13 mouse cellular contexts compared by ENCODE assay signal in the genomic region with DNA sequence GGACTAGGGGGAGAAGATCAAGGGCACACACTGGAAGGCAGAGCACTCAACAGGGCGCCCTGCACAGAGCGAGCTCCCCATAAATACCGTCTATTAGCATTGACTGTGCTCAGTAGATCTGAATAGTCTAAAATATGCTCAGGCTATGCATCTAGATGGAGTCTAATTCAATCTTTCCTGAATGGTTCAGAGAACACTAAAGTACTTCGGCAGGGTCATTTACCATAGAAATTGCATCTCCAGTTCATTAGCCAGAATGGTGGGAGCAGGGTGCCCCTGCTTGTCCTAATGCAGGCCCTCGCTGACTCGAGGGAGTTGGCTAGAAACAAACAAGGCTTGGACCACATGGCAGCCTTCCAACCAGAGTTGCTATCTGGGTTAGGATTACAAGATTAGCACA.
DNase-seq lines count a peak whose midpoint lies in the region; ATAC-seq and TF ChIP-seq lines count a peak whose summit lies in the region.
"Had no signal": no experiment of that assay in that cellular context is flagged by ENCODE, and none has a peak within 500 bp of the region (broad histone marks: within the 10 kb centered on the region; RNA-seq: fewer than 3 reads in every experiment).

No protein-coding gene starts in this region.

- H3K4me1 ChIP-seq in embryonic facial prominence, embryonic 14.5 days (ENCODE audit: control insufficient read depth, insufficient read depth, low read length): no peaks in the 10 kb centered on the region
- no peaks in the 10 kb centered on the region for H3K4me1 ChIP-seq in embryonic facial prominence, embryonic 10.5 days
- H3K4me1 ChIP-seq in forebrain, postnatal 0 days (ENCODE audit: insufficient read depth): no peaks in the 10 kb centered on the region
- H3K4me1 ChIP-seq in limb, embryonic 10.5 days: no peaks in the 10 kb centered on the region

- no peaks in the 10 kb centered on the region for H3K36me3 ChIP-seq in embryonic facial prominence, embryonic 14.5 days (ENCODE audit: control insufficient read depth, insufficient read depth, low read length)
- no peaks in the 10 kb centered on the region for H3K36me3 ChIP-seq in embryonic facial prominence, embryonic 10.5 days (replicated peaks)
- no peaks in the 10 kb centered on the region for H3K36me3 ChIP-seq in forebrain, postnatal 0 days (ENCODE audit: insufficient read depth)
- no peaks in the 10 kb centered on the region for H3K36me3 ChIP-seq in limb, embryonic 10.5 days

- 82% methylated on average over 6 of the region's 6 CpGs for WGBS in embryonic facial prominence, embryonic 14.5 days
- 88% methylated on average over 6 of the region's 6 CpGs for WGBS in embryonic facial prominence, embryonic 10.5 days
- 20% methylated on average over 6 of the region's 6 CpGs for WGBS in forebrain, postnatal 0 days
- 91% methylated on average over 6 of the region's 6 CpGs for WGBS in limb, embryonic 10.5 days

- H3K27ac ChIP-seq in embryonic facial prominence, embryonic 14.5 days (replicated peaks; ENCODE audit: low read depth, low read length): no peak overlapping the region
- no peak overlapping the region for H3K27ac ChIP-seq in embryonic facial prominence, embryonic 10.5 days (replicated peaks)
- no peak overlapping the region for H3K27ac ChIP-seq in forebrain, postnatal 0 days (ENCODE audit: low read depth, low read length)
- no peak overlapping the region for H3K27ac ChIP-seq in limb, embryonic 10.5 days
- H3K27ac ChIP-seq: macrophage had no signal

- H3K9ac ChIP-seq in embryonic facial prominence, embryonic 14.5 days (ENCODE audit: low read depth, low read length): no peak overlapping the region
- no peak overlapping the region for H3K9ac ChIP-seq in forebrain, postnatal 0 days
- H3K9ac ChIP-seq: lung, embryonic 14.5 days had no signal

- no peaks in the 10 kb centered on the region for H3K27me3 ChIP-seq in embryonic facial prominence, embryonic 14.5 days (replicated peaks; ENCODE audit: control insufficient read depth, insufficient read depth, low read length)
- H3K27me3 ChIP-seq in embryonic facial prominence, embryonic 10.5 days (replicated peaks; ENCODE audit: low read depth, poor library complexity, severe bottlenecking): no peaks in the 10 kb centered on the region
- no peaks in the 10 kb centered on the region for H3K27me3 ChIP-seq in forebrain, postnatal 0 days (ENCODE audit: insufficient read depth, low read length)
- no peaks in the 10 kb centered on the region for H3K27me3 ChIP-seq in limb, embryonic 10.5 days (ENCODE audit: low read depth, poor library complexity, severe bottlenecking)

- H3K9me3 ChIP-seq in embryonic facial prominence, embryonic 14.5 days (ENCODE audit: control insufficient read depth, low read length): no peaks in the 10 kb centered on the region
- H3K9me3 ChIP-seq in embryonic facial prominence, embryonic 10.5 days: no peaks in the 10 kb centered on the region
- H3K9me3 ChIP-seq in forebrain, postnatal 0 days (ENCODE audit: low read length): no peaks in the 10 kb centered on the region
- H3K9me3 ChIP-seq in limb, embryonic 10.5 days (replicated peaks): no peaks in the 10 kb centered on the region

- H3K4me2 ChIP-seq in embryonic facial prominence, embryonic 14.5 days (ENCODE audit: low read depth, low read length): no peak overlapping the region
- H3K4me2 ChIP-seq in forebrain, postnatal 0 days (ENCODE audit: low read depth): no peak overlapping the region
- H3K4me2 ChIP-seq: lung, embryonic 14.5 days had no signal

- H3K4me3 ChIP-seq in embryonic facial prominence, embryonic 14.5 days (ENCODE audit: low read depth, low read length): no peak overlapping the region
- no peak overlapping the region for H3K4me3 ChIP-seq in embryonic facial prominence, embryonic 10.5 days
- H3K4me3 ChIP-seq in forebrain, postnatal 0 days (ENCODE audit: low read depth, low read length): no peak overlapping the region
- no peak overlapping the region for H3K4me3 ChIP-seq in limb, embryonic 10.5 days

- peak; percentile 20 for DNase-seq in embryonic facial prominence, embryonic 14.5 days (ENCODE audit: low spot score)
- DNase-seq in embryonic facial prominence, embryonic 10.5 days (ENCODE audit: low spot score): no peak
- DNase-seq in kidney, postnatal 4 days: peak; percentile 17 to 22
- DNase-seq in kidney, postnatal 14 days: no peak
- peak; percentile 25 for DNase-seq in brain, adult 2 months (ENCODE audit: low read depth, low spot score)
- DNase-seq in forebrain, postnatal 0 days: peak; percentile 27
- no peak for DNase-seq in spleen, postnatal 10 days (ENCODE audit: low spot score in 2 of 2)
- no peak for DNase-seq in limb, embryonic 10.5 days (ENCODE audit: low spot score)
- DNase-seq: cerebellum, adult 11-12 months; lung, embryonic 14.5 days; thymus, adult 2 months had no signal

- no peak for ATAC-seq in embryonic facial prominence, embryonic 14.5 days (ENCODE audit: low read depth)
- ATAC-seq in forebrain, postnatal 0 days: no peak
- ATAC-seq: activated CD4-positive, CD25-positive, alpha-beta regulatory T cell, adult 4 months had no signal

- no peak for TF ChIP-seq CTCF in forebrain, postnatal 0 days (IDR thresholded peaks at IDR 0.05; ENCODE audit: low read depth)

Comparison
In these comparisons a context has a peak if more than half of its experiments do, and no peak if none do; other contexts are left out.
1. DNase-seq: peak in embryonic facial prominence, embryonic 14.5 days (single experiment), kidney, postnatal 4 days (2 of 2), brain, adult 2 months (single experiment) and forebrain, postnatal 0 days (single experiment); none in embryonic facial prominence, embryonic 10.5 days (single experiment), kidney, postnatal 14 days (single experiment), spleen, postnatal 10 days (0 of 2) and limb, embryonic 10.5 days (single experiment).